Mouse (Mus musculus) left cerebral cortex, postnatal 36 days (tissue): Measurements from ENCODE around the gene Aspscr1. TPM values are rescaled to one million over a fixed set of nuclear protein-coding genes. Genes with fewer than 3 reads are reported as not detected.

Experiments used
- DNase-seq, 2 experiments: peaks; one replicate each; pipeline ENCODE4 v3.0.0; 2021 to 2022; ENCODE audit warnings: low spot score in 2 of 2, mixed read lengths in 1 of 2
- intact Hi-C: fragments of 180-260 bp; cut with DNase I; formaldehyde crosslinking; loops from one replicate; pipeline ENCODE4 v1.15.1; 2025
- total RNA-seq, 2 experiments: library from RNA; stranded (reverse); gene quantifications; 2 replicates each; pipeline ENCODE4 v1.2.3; 2021

Gene Aspscr1
- 10 to 100 TPM; 53.1 to 56.9 TPM for total RNA-seq

- DNase-seq = peak; percentile 91 to 96
- intact Hi-C loops = loop anchor here (5.0 kb wide), 1 partner anchor 34 kb away; no protein-coding TSS in a partner anchor
These were observed at the start of gene Aspscr1 for GRCm38 (mm10) chr11:120672687-120673593. Aspscr1 (plus strand) TSS chr11:120672973.

- DNase-seq = peak in 1 of 2 experiments; percentile 56
- intact Hi-C loops = loop anchor here (2.0 kb wide), 1 partner anchor 89 kb away; the partner anchor contains the start of genes Cenpx and Lrrc45
These were observed 48.7 kb upstream of the Aspscr1 start for GRCm38 (mm10) chr11:120623961-120624679.

GRCm38 (mm10) chr11:120624680-120625111, 48.1 kb upstream of the Aspscr1 start:
- intact Hi-C loops = loop anchor here (2.0 kb wide), 1 partner anchor 88 kb away; the partner anchor contains the start of genes Cenpx and Lrrc45

GRCm38 (mm10) chr11:120625152-120625775, 47.5 kb upstream of the Aspscr1 start, which contains the start of gene Sirt7:
Sirt7 (minus strand) TSS chr11:120625240.
- DNase-seq = no peak
- intact Hi-C loops = loop anchor here (2.0 kb wide), 1 partner anchor 88 kb away; the partner anchor contains the start of genes Cenpx and Lrrc45

More at GRCm38 (mm10) chr11:120624680-120625111, 48.1 kb upstream of the Aspscr1 start:
- peak; percentile 86 to 89 for DNase-seq

GRCm38 (mm10) chr11:120626785-120627467, 45.8 kb upstream of the Aspscr1 start:
- DNase-seq = no peak
- intact Hi-C loops = no loop called here

- intact Hi-C loops = no loop called here
- no peak for DNase-seq
These were observed 45.1 kb upstream of the Aspscr1 start for GRCm38 (mm10) chr11:120627468-120628300.

GRCm38 (mm10) chr11:120628601-120629340, 44.0 kb upstream of the Aspscr1 start:
- DNase-seq = no peak
- intact Hi-C loops = no loop called here

- DNase-seq = no peak
- intact Hi-C loops = no loop called here
These were observed 43.4 kb upstream of the Aspscr1 start for GRCm38 (mm10) chr11:120629341-120629730.

GRCm38 (mm10) chr11:120629911-120630310, 42.9 kb upstream of the Aspscr1 start:
- intact Hi-C loops = no loop called here
- DNase-seq = no peak

GRCm38 (mm10) chr11:120630401-120630871, 42.3 kb upstream of the Aspscr1 start:
- intact Hi-C loops = no loop called here

GRCm38 (mm10) chr11:120630881-120631725, 41.7 kb upstream of the Aspscr1 start:
- intact Hi-C loops = no loop called here
- no peak for DNase-seq

More at GRCm38 (mm10) chr11:120630401-120630871, 42.3 kb upstream of the Aspscr1 start:
- no peak for DNase-seq

- intact Hi-C loops = no loop called here
- no peak for DNase-seq
These were observed 40.9 kb upstream of the Aspscr1 start for GRCm38 (mm10) chr11:120631726-120632448.

- peak; percentile 64 to 69 for DNase-seq
- intact Hi-C loops = no loop called here
These were observed 39.9 kb upstream of the Aspscr1 start for GRCm38 (mm10) chr11:120632559-120633519.

- peak; percentile 90 to 92 for DNase-seq
- intact Hi-C loops = no loop called here
These were observed 39.0 kb upstream of the Aspscr1 start, which contains the start of gene Mafg for GRCm38 (mm10) chr11:120633520-120634343. Mafg (minus strand) TSS chr11:120633600.
